Mouse (Mus musculus): ENCODE data around the gene Nme1. TPM values are rescaled to one million over a fixed set of nuclear protein-coding genes. Genes with fewer than 3 reads are reported as not detected.

The Nme1 gene
- polyA plus RNA-seq, 1 experiment from 2014 or later = 162 TPM

DNA sequence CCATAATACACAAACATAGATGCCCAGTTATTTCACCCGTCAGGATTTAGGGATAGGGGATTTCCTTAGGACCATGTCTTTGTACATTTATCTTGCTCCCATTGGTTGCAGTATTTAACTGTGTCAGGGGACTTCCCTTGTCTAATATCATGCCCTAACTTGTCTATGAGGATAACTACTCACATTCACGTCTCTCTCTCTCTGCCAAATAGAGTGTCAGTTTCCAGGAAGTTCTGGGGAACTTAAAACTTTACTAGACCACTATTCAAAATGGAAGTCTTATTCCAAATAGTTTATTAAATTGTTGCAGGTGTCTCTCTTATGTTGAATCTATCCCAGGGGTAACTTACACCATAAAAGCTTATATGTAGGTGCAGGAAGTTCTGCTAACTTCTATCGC, 56.7 kb downstream of the Nme1 start:
- ATAC-seq = no peak
- Histone ChIP-seq H3K9ac (no peak overlapping the region), H3K4me1 (replicated peaks) (no peaks in the 10 kb centered on the region), H3K9me3 (no peaks in the 10 kb centered on the region), H3K4me2 (replicated peaks) (no peak overlapping the region), H3K27ac (no peak overlapping the region), H3K27me3 (replicated peaks) (no peaks in the 10 kb centered on the region), H3K36me3 (peaks cover 8% of the 10 kb centered on the region; the same call in 1 of the 2 replicates), H3K4me3 (replicated peaks) (no peak overlapping the region)
- 90% methylated on average over 3 of the region's 3 CpGs for WGBS

GRCm38 (mm10) chr11:93908829-93909228, 59.5 kb downstream of the Nme1 start:
- no peaks in the 10 kb centered on the region for H3K9me3 ChIP-seq
- no peak overlapping the region for H3K27ac ChIP-seq
- no peaks in the 10 kb centered on the region for H3K4me1 ChIP-seq (replicated peaks)
- 83% methylated on average over 9 of the region's 9 CpGs for WGBS
- no peak overlapping the region for H3K4me2 ChIP-seq (replicated peaks)
- no peak for ATAC-seq
- H3K36me3 ChIP-seq = peaks cover 8% of the 10 kb centered on the region; the same call in 1 of the 2 replicates
- H3K9ac ChIP-seq = no peak overlapping the region
- H3K27me3 ChIP-seq (replicated peaks) = no peaks in the 10 kb centered on the region
- no peak overlapping the region for H3K4me3 ChIP-seq (replicated peaks)

DNA sequence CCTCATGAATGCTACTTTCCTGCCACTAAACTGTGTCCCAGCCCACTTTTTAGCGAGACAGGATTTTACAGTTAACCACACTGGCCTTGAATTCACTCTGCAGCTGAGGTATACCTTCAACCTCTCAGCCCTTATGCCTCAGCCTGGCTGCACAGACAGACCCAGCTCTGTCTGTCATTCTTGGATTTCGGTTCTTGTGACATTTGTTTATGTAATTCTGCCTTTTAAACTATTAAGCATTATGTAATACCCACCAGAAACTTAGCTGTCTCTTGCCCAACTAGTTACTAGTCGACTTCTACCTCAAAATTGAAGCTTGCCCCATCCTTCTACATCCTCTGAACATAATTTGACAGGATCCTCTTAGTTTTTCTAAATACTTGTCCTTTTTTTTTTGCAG, 60.5 kb downstream of the Nme1 start:
- Histone ChIP-seq H3K27ac (no peak overlapping the region), H3K4me3 (replicated peaks) (no peak overlapping the region), H3K27me3 (replicated peaks) (no peaks in the 10 kb centered on the region), H3K36me3 (peaks cover 5% of the 10 kb centered on the region; the same call in 1 of the 2 replicates), H3K9ac (no peak overlapping the region), H3K4me1 (replicated peaks) (no peaks in the 10 kb centered on the region), H3K9me3 (no peaks in the 10 kb centered on the region), H3K4me2 (replicated peaks) (no peak overlapping the region)
- 67% methylated on average over 3 of the region's 3 CpGs for WGBS
- ATAC-seq = no peak

Other genes with a start within 250 kb of the Nme1 start
- gene Utp18, start 82.8 kb downstream of the Nme1 start, polyA plus RNA-seq (2015; fragmentation: Nextera tagmentation; extraction: Ambion mirVana) = 26.3 and 30.2 TPM in 2 replicates
- gene Mbtd1, start 82.7 kb downstream of the Nme1 start, polyA plus RNA-seq (2015; fragmentation: Nextera tagmentation; extraction: Ambion mirVana) = 21.7 and 24.2 TPM in 2 replicates
- 311 and 348 TPM in 2 replicates for gene Nme2, start 12.3 kb downstream of the Nme1 start, polyA plus RNA-seq (2015; fragmentation: Nextera tagmentation; extraction: Ambion mirVana)
- gene Gm20390, start 228 bp downstream of the Nme1 start, polyA plus RNA-seq (2015; fragmentation: Nextera tagmentation; extraction: Ambion mirVana) = 432 and 477 TPM in 2 replicates
- 30.7 and 31.5 TPM in 2 replicates for gene Spag9, start 27.6 kb upstream of the Nme1 start, polyA plus RNA-seq (2015; fragmentation: Nextera tagmentation; extraction: Ambion mirVana)
- gene Tob1, start 242.9 kb upstream of the Nme1 start, polyA plus RNA-seq (2015; fragmentation: Nextera tagmentation; extraction: Ambion mirVana) = 46.0 and 49.9 TPM in 2 replicates